Mouse (Mus musculus) kidney, adult 2 months (tissue): Measurements from ENCODE around the gene Plk3.

Experiments
- CTCF ChIP-seq: fragments of 200-500 bp; conservative IDR thresholded peaks from 2 replicates; pipeline ENCODE4 v1.5.1; 2011; ENCODE audit warnings: low read depth, mild to moderate bottlenecking, control low read depth, low read length, moderate library complexity, mixed read lengths; ENCODE audit not compliant: insufficient read depth, insufficient read length
- POLR2A ChIP-seq: fragments of 200-500 bp; IDR thresholded peaks from one replicate; pipeline ENCODE4 v1.6.1; 2011; ENCODE audit warnings: low read depth, low read length, control low read depth

DNA sequence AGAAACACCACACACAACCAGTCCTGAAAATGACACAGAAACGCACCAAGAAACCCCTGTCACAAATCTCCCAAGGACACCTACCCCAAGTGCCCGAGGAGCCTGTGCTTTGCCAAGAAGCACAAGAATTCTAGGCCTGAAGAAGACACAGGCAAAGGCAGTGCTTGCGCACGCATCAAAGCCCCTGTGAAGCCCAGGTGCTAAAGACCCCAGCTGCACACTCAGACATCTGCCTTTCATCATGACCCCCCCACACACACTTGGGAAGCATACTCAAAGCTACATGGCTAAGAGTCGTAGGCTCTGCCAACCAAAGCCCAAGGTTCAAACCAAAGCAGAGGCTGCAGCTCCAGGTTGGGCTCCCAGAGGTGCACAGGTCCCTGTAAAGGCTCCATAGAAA, 18.2 kb downstream of the Plk3 start:
- TF ChIP-seq CTCF (no peak), POLR2A (no peak)
